Mouse (Mus musculus) liver, postnatal 0 days (tissue): ENCODE measurements around the gene Capn7.

Source experiments
- CTCF ChIP-seq: sonication (generic); IDR thresholded peaks from 2 replicates; pipeline ENCODE4 v1.5.1; 2016; ENCODE audit warnings: antibody characterized with exemption, low read depth
- EP300 ChIP-seq: IDR thresholded peaks from 2 replicates; pipeline ENCODE4 v1.6.1; 2016; ENCODE audit warnings: antibody characterized with exemption, low read depth, mild to moderate bottlenecking

DNA sequence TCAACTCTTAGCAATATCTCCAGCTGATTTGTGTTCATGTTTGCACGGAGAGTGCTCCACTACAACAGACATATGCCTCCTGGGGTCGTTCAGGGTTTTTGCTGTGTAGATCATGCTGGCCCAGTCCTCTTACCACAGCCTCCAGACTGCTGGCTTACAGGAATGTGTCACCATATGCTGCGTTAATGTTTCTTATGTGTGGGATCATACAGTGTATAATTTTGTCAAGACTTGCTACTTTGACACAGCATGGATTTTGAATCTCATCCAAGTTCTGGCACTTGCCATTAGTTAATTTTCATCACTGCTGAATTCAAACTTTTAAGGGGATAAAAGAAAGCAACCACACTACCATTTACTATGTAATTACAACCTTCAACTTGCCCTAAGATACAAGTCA is 673 bp upstream of the Capn7 start:
- TF ChIP-seq CTCF = no peak
- TF ChIP-seq EP300 = no peak
